ENCODE assay signal across 9 mouse cellular contexts in the genomic region with DNA sequence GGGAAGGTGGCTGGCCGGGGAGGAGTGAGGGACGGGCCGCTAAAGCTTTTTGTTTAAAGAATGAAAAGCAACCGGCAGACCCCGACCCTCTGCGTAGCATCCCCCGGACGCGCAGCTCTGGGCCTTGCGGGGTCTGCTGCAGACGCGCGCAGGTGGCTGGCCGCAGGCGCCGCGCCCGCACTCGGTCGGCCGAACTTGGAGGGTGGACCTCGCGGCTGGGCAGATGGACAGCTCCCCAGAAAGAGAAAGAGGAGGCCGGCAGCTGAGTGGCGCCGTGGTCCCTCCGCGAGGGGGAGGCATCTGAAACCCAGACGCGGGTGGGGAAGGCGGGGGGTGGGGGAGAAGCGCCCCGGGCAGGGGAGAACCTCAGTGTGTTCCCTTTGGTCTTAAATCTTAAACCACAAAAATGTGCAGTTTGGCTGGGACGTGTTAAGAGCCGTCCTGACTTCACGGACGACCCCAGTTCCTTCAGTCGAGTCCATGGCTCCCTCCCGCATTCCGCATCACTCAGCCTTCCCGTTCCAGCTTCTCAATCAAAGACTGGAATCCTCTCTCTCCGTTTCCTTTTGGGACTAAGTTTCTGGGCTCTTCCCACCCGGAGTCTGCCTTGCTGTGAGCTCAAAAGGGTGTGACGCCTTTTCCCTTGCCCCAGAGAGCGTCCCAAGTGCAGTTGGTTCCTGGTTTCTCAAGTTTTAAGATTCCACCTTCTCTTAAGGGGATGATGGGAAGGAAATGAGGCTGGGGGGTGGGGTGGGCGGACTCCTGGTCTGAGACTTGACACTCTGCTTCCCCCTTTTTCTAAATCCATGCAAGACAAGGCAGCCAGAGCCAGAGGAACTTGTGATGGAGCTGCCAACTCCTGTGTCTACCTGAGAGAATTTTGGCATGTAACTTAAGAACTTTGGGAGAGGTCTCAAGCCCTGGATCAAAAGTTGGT. TPM values are rescaled to one million over a fixed set of nuclear protein-coding genes. Genes with fewer than 3 reads are reported as not detected.
DNase-seq lines count a peak whose midpoint lies in the region; ATAC-seq and TF ChIP-seq lines count a peak whose summit lies in the region.
"Had no signal": no experiment of that assay in that cellular context is flagged by ENCODE, and none has a peak within 500 bp of the region (broad histone marks: within the 10 kb centered on the region; RNA-seq: fewer than 3 reads in every experiment).

No protein-coding gene starts in this region.

- H3K4me2 ChIP-seq in embryonic facial prominence, embryonic 12.5 days (replicated peaks) = peak overlapping the region; percentile 66
- H3K4me2 ChIP-seq in liver, embryonic 11.5 days = peak overlapping the region; percentile 93
- peak overlapping the region; percentile 91 for H3K4me2 ChIP-seq in neural tube, embryonic 11.5 days (ENCODE audit: low read depth)

- peaks cover 8% of the 10 kb centered on the region for H3K4me1 ChIP-seq in thymus, adult 2 months (replicated peaks; ENCODE audit: control insufficient read depth, insufficient read depth, low read length)
- peaks cover 29% of the 10 kb centered on the region for H3K4me1 ChIP-seq in embryonic facial prominence, embryonic 12.5 days
- H3K4me1 ChIP-seq in heart, embryonic 10.5 days = peaks cover 17% of the 10 kb centered on the region
- H3K4me1 ChIP-seq in liver, embryonic 11.5 days (replicated peaks; ENCODE audit: control insufficient read depth, insufficient read depth, low read length) = no peaks in the 10 kb centered on the region
- peaks cover 19% of the 10 kb centered on the region for H3K4me1 ChIP-seq in neural tube, embryonic 11.5 days (ENCODE audit: control insufficient read depth, insufficient read depth, low read length)

- H3K36me3 ChIP-seq in thymus, adult 2 months (ENCODE audit: control insufficient read depth, insufficient read depth, low read length) = no peaks in the 10 kb centered on the region
- H3K36me3 ChIP-seq in embryonic facial prominence, embryonic 12.5 days = no peaks in the 10 kb centered on the region
- no peaks in the 10 kb centered on the region for H3K36me3 ChIP-seq in heart, embryonic 10.5 days
- H3K36me3 ChIP-seq in liver, embryonic 11.5 days (ENCODE audit: control insufficient read depth, insufficient read depth, low read length) = no peaks in the 10 kb centered on the region
- H3K36me3 ChIP-seq in neural tube, embryonic 11.5 days (ENCODE audit: control insufficient read depth, insufficient read depth, low read length) = no peaks in the 10 kb centered on the region
- H3K36me3 ChIP-seq: G1E had no signal

- ATAC-seq in embryonic facial prominence, embryonic 12.5 days (ENCODE audit: insufficient number of reproducible peaks, insufficient read depth, low FRiP score, low TSS enrichment) = peak; percentile 12; the same call in 1 of the 2 replicates
- ATAC-seq in liver, embryonic 11.5 days (replicated peaks; ENCODE audit: low FRiP score) = peak; percentile 40
- ATAC-seq in neural tube, embryonic 11.5 days (ENCODE audit: insufficient read depth, low FRiP score, low TSS enrichment) = peak; percentile 25

- TF ChIP-seq POLR2A in thymus, adult 2 months (IDR thresholded peaks at IDR 0.05; ENCODE audit: control insufficient read depth, extremely low read depth, insufficient read depth, low read length, poor library complexity) = no peak

- H3K9ac ChIP-seq in embryonic facial prominence, embryonic 12.5 days = peak overlapping the region; percentile 95
- H3K9ac ChIP-seq in liver, embryonic 11.5 days (ENCODE audit: low read depth, low read length) = peak overlapping the region; percentile 66; the same call in 1 of the 2 replicates
- peak overlapping the region; percentile 85 for H3K9ac ChIP-seq in neural tube, embryonic 11.5 days (ENCODE audit: low read length)

- peak overlapping the region; percentile 58 for H3K4me3 ChIP-seq in thymus, adult 2 months (ENCODE audit: control insufficient read depth, insufficient read depth, low read length)
- H3K4me3 ChIP-seq in embryonic facial prominence, embryonic 12.5 days = peak overlapping the region; percentile 94
- peak overlapping the region; percentile 85 for H3K4me3 ChIP-seq in heart, embryonic 10.5 days
- H3K4me3 ChIP-seq in liver, embryonic 11.5 days (ENCODE audit: low read depth, low read length) = peak overlapping the region; percentile 71
- peak overlapping the region; percentile 76 for H3K4me3 ChIP-seq in neural tube, embryonic 11.5 days (ENCODE audit: low read depth, low read length)

- peaks cover 14% of the 10 kb centered on the region for H3K27me3 ChIP-seq in thymus, adult 2 months (ENCODE audit: control insufficient read depth, insufficient read depth, low read length)
- no peaks in the 10 kb centered on the region for H3K27me3 ChIP-seq in embryonic facial prominence, embryonic 12.5 days
- no peaks in the 10 kb centered on the region for H3K27me3 ChIP-seq in heart, embryonic 10.5 days (ENCODE audit: insufficient read depth, poor library complexity, severe bottlenecking)
- H3K27me3 ChIP-seq in liver, embryonic 11.5 days (replicated peaks; ENCODE audit: control insufficient read depth, insufficient read depth, low read length) = peaks cover 31% of the 10 kb centered on the region
- H3K27me3 ChIP-seq in neural tube, embryonic 11.5 days (ENCODE audit: control insufficient read depth, insufficient read depth, low read length) = no peaks in the 10 kb centered on the region

- H3K9me3 ChIP-seq in embryonic facial prominence, embryonic 12.5 days = no peaks in the 10 kb centered on the region
- no peaks in the 10 kb centered on the region for H3K9me3 ChIP-seq in heart, embryonic 10.5 days
- no peaks in the 10 kb centered on the region for H3K9me3 ChIP-seq in liver, embryonic 11.5 days (ENCODE audit: control insufficient read depth, low read length)
- no peaks in the 10 kb centered on the region for H3K9me3 ChIP-seq in neural tube, embryonic 11.5 days (ENCODE audit: control insufficient read depth, low read length)
- H3K9me3 ChIP-seq: G1E had no signal

- peak; percentile 4 for DNase-seq in thymus, adult 2 months
- no peak for DNase-seq in thymus, postnatal 0 days (ENCODE audit: low spot score)
- peak; percentile 77 for DNase-seq in heart, embryonic 10.5 days (ENCODE audit: low spot score)
- peak; percentile 26 to 31 for DNase-seq in kidney, adult 8-10 months
- peak; percentile 66 for DNase-seq in liver, embryonic 11.5 days (ENCODE audit: low spot score)
- peak; percentile 69 for DNase-seq in neural tube, embryonic 11.5 days (ENCODE audit: low spot score)
- DNase-seq in urinary bladder, adult 2 months (ENCODE audit: low spot score) = peak; percentile 41

- no peak for TF ChIP-seq CTCF in thymus, adult 2 months (IDR thresholded peaks at IDR 0.05; ENCODE audit: borderline replicate concordance, control insufficient read depth, extremely low read depth, insufficient read depth, low read length, poor library complexity)

- H3K27ac ChIP-seq in thymus, adult 2 months (ENCODE audit: control insufficient read depth, insufficient read depth, low read length) = no peak overlapping the region
- H3K27ac ChIP-seq in embryonic facial prominence, embryonic 12.5 days = peak overlapping the region; percentile 90
- peak overlapping the region; percentile 91 for H3K27ac ChIP-seq in heart, embryonic 10.5 days
- H3K27ac ChIP-seq in liver, embryonic 11.5 days (ENCODE audit: low read depth, low read length) = no peak overlapping the region
- H3K27ac ChIP-seq in neural tube, embryonic 11.5 days (ENCODE audit: low read depth, low read length) = peak overlapping the region; percentile 62

- WGBS in thymus, adult 2 months = 4% methylated on average over 45 of the region's 46 CpGs
- WGBS in embryonic facial prominence, embryonic 12.5 days = 0% methylated on average over 44 of the region's 46 CpGs
- under 1% methylated on average over 45 of the region's 46 CpGs for WGBS in heart, embryonic 10.5 days
- 1% methylated on average over 46 of the region's 46 CpGs for WGBS in liver, embryonic 11.5 days
- under 1% methylated on average over 46 of the region's 46 CpGs for WGBS in neural tube, embryonic 11.5 days

RNA-seq across cellular contexts. Expression of a gene that starts 1.1 kb away (rescaled TPM):
- 4.1 and 5.0 TPM in 2 replicates for polyA plus RNA-seq in thymus, adult 2 months (2012; rRNA removed)
- polyA plus RNA-seq in thymus, postnatal 0 days (2015; fragmentation: Nextera tagmentation; extraction: Ambion mirVana) = 5.1 and 6.6 TPM in 2 replicates
- 13.8 and 14.6 TPM in 2 replicates for polyA plus RNA-seq in embryonic facial prominence, embryonic 12.5 days (2016; fragmentation: Nextera tagmentation; extraction: Ambion mirVana)
- polyA plus RNA-seq in heart, embryonic 10.5 days (2016; fragmentation: Nextera tagmentation; extraction: Ambion mirVana) = 1.0 and 2.5 TPM in 2 replicates
- polyA plus RNA-seq in liver, embryonic 11.5 days (2014; fragmentation: Nextera tagmentation; extraction: Ambion mirVana) = 1.4 and 1.5 TPM in 2 replicates
- polyA plus RNA-seq in neural tube, embryonic 11.5 days (2014; fragmentation: Nextera tagmentation; extraction: Ambion mirVana) = 7.8 and 9.0 TPM in 2 replicates
- 17.9 and 21.4 TPM in 2 replicates for polyA plus RNA-seq in urinary bladder, adult 2 months (2012; rRNA removed)
- polyA plus RNA-seq: G1E had no signal

Comparison
In these comparisons a context has a peak if more than half of its experiments do, and no peak if none do; other contexts are left out.
1. H3K27ac ChIP-seq: peak in embryonic facial prominence, embryonic 12.5 days (single experiment), heart, embryonic 10.5 days (single experiment) and neural tube, embryonic 11.5 days (single experiment); none in thymus, adult 2 months (single experiment) and liver, embryonic 11.5 days (single experiment).
2. Peak in every context shown above with its lines, with median percentiles within 50 percentile points of each other: H3K4me3 ChIP-seq, ATAC-seq, H3K4me2 ChIP-seq and H3K9ac ChIP-seq.